Mouse (Mus musculus) adrenal gland, postnatal 10 days (tissue): Measurements from ENCODE around the gene Olfr1196. TPM values are rescaled to one million over a fixed set of nuclear protein-coding genes. Genes with fewer than 3 reads are reported as not detected.
"Not testable (repeated sequence)": the region's sequence is repeated elsewhere in the genome, so short reads cannot be mapped to it uniquely, and the experiment has no call there.

Source experiments
- DNase-seq: peaks from one replicate; pipeline ENCODE4 v3.0.0; 2021; ENCODE audit warnings: mixed read lengths
- long read RNA-seq, 2 experiments: library from polyadenylated mRNA; stranded (forward); transcript quantifications; one replicate each; pipeline ENCODE4 v2.0.0; 2021
- total RNA-seq, 2 experiments: library from RNA; stranded (reverse); gene quantifications; 2 replicates each; pipeline ENCODE4 v1.2.3; 2021

Olfr1196 gene
- total RNA-seq, result not detected
- long read RNA-seq, experiment 1, result 0 reads
- long read RNA-seq, experiment 2, result 0 reads

DNA sequence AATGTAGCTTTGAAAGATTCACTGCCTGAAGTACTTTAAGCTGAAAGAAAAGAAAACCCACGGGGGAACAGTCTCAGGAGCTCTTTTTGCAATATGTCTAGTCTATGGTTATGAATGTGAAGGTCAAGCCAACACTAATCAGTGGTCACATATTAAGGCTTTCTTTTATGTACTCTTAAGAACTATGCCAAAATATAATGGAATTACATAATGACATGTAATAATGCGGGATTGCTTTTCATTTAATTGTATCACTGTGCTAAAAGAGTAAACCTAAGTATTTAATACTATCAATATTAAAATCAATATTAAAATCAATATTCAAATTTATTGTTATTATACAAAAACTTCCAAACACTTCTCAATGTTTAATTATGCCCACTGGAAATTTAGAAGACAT is at the start of gene Olfr1196:
Gene Olfr1196, minus strand, starts transcription at position 101 of the 400 bp plus-strand sequence.
- no peak for DNase-seq

DNA sequence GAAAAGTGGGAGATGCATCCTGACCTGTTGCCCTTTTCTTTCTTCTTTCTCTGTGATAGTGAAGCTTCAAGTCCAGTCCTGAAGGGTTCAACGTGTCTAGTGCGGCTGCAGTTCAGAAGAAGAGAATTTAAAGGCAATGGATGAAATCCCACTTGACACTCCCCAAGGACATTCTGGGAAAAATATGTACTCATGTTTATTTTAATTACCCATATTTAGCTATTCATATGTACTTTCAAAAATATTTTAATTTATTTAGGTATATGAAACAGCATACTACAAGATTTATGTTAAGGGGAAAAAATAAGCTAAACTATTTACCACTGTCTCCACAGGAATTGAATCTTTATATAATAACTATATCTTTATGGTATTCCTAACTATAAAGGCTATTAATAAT is 46.9 kb upstream of the Olfr1196 start, which contains the start of gene Olfr1198:
Gene Olfr1198, minus strand, starts transcription at position 101 of the 400 bp plus-strand sequence.
- DNase-seq, result no peak

DNA sequence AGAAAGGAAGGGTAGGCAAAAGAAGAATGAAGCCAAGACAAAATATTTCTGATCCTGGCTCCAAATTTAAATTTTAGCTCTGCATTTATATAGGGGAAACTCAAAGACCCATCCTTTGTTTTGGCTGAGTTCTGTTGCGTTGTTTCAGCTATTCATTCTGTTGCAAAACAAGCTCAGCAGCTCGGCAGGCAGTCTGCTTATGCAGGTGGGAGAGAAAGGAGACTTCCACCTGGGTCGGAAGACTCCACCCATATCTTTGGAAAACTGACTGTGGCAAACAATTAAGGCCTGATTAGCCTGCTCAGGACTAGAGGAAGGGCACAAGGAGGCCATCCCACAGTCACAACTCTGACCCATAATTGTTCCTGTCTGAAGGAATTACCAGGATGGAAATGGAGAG is 39.0 kb upstream of the Olfr1196 start:
- no peak for DNase-seq

DNA sequence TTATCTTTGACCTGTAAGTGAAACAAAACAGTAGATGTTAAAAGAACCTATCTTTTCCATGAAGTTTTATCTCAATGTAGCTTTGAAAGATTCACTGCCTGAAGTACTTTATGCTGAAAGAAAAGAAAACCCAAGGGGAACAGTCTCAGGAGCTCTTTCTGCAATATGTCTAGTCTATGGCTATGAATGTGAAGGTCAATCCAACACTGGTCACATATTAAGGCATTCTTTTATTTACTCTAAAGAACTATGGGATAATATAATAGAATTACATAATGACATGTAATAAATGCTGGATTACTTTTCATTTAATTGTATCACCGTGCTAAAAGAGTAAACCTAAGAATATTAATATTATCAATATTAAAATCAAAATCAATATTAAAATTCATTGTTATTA is 27.9 kb upstream of the Olfr1196 start, which contains the start of gene Olfr1197:
Gene Olfr1197, minus strand, starts transcription at position 101 of the 400 bp plus-strand sequence.
- DNase-seq, result no peak

DNA sequence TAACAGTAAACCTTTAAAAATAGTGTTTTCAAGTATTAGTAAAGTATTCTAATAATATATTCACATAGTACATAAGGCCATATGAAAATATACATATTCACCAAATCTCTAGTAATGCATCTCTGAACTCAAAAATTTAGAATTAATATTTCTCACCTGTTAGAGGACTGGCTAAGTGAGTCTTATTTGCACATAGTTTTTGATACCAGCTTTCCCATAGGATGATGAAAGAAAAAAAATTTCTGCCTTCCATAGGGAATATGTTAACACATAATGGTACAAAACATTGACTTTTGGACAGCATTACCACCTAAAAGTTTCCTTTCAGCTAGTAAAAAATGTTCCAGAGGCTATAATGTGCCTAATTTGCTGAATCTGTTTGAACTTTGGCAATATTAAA is 15.3 kb downstream of the Olfr1196 start, which contains the start of gene Olfr1195:
Gene Olfr1195, minus strand, starts transcription at position 101 of the 400 bp plus-strand sequence.
- DNase-seq, result no peak

- DNase-seq, result not testable (repeated sequence)
Measured at GRCm38 (mm10) chr2:88675328-88675727, 29.1 kb downstream of the Olfr1196 start, which contains the start of gene Olfr1193. TSS of gene Olfr1193 (plus strand) at chr2:88675628.

DNA sequence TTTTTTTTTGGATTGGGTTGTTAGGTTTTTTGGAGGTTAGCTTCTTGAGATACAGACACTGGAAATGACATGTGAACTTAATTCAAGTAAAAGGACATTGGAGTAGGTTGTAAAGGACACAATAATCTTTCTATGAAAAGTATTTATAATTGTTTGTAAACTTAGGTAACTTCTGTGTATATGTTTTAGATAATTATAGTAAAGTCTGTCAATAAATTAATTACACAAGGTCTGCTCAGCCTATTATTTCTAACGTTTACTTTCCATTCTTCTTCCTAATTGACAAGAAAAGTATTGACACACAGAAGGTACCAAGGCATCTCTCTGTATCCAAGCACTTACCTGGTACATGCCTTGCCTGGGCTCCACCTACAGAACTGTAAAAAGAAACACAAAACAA is 56.2 kb downstream of the Olfr1196 start, which contains the start of gene Olfr1192-ps1:
Gene Olfr1192-ps1, plus strand, starts transcription at position 301 of the 400 bp plus-strand sequence.
- DNase-seq, result no peak

Other genes with a start within 250 kb of the Olfr1196 start
- not detected for gene Olfr1183, start 249.7 kb downstream of the Olfr1196 start, total RNA-seq
- not detected for gene Olfr1184, start 221.0 kb downstream of the Olfr1196 start, total RNA-seq
- gene Olfr1185-ps1, start 211.3 kb downstream of the Olfr1196 start, total RNA-seq, result not detected
- not detected for gene Olfr1186, start 186.0 kb downstream of the Olfr1196 start, total RNA-seq
- gene Olfr1188, start 147.7 kb downstream of the Olfr1196 start, total RNA-seq, result not detected
- gene Olfr1189, start 118.1 kb downstream of the Olfr1196 start, total RNA-seq, result not detected
- gene Olfr1191-ps1, start 64.1 kb downstream of the Olfr1196 start, total RNA-seq, result under 1 TPM in 1 of 2 experiments, not detected in 1; 0.06 TPM
- gene Olfr1192-ps1, start 56.1 kb downstream of the Olfr1196 start, total RNA-seq, result not detected
- not detected for gene Olfr1193, start 29.0 kb downstream of the Olfr1196 start, total RNA-seq
- gene Olfr1195, start 15.4 kb downstream of the Olfr1196 start, total RNA-seq, result not detected
- gene Olfr1197, start 27.8 kb upstream of the Olfr1196 start, total RNA-seq, result not detected
- not detected for gene Olfr1198, start 46.8 kb upstream of the Olfr1196 start, total RNA-seq
- not detected for gene Olfr1199, start 55.9 kb upstream of the Olfr1196 start, total RNA-seq
- not detected for gene Olfr1200, start 65.9 kb upstream of the Olfr1196 start, total RNA-seq
- not detected for gene Olfr1201, start 88.4 kb upstream of the Olfr1196 start, total RNA-seq
- gene Olfr1202, start 109.9 kb upstream of the Olfr1196 start, total RNA-seq, result not detected
- not detected for gene Olfr1205, start 125.1 kb upstream of the Olfr1196 start, total RNA-seq
- not detected for gene Olfr1204, start 144.7 kb upstream of the Olfr1196 start, total RNA-seq
- not detected for gene Olfr1206, start 158.6 kb upstream of the Olfr1196 start, total RNA-seq
- not detected for gene Olfr1208, start 197.7 kb upstream of the Olfr1196 start, total RNA-seq
- not detected for gene Olfr1209, start 210.6 kb upstream of the Olfr1196 start, total RNA-seq
- gene Olfr1211, start 233.5 kb upstream of the Olfr1196 start, total RNA-seq, result not detected
- gene Olfr1212, start 249.4 kb upstream of the Olfr1196 start, total RNA-seq, result not detected